Mouse (Mus musculus) inflammation-experienced regulatory T-cells, adult 6 months (primary cell): ENCODE measurements around the gene Lamb3. TPM values are rescaled to one million over a fixed set of nuclear protein-coding genes. Genes with fewer than 3 reads are reported as not detected.

ENCODE experiments used
- polyA plus RNA-seq, 3 experiments: library from polyadenylated mRNA; unstranded; fragments of 100-300 nt; shearing (Covaris generic); gene quantifications; one replicate each; pipeline ENCODE4 v1.2.1; 2017

Gene Lamb3
- polyA plus RNA-seq, 3 experiments from 2014 or later: 16.6 to 23.0 (median 20.6) TPM

Other genes with a start within 250 kb of the Lamb3 start
- not detected for gene Syt14, start 171.9 kb upstream of the Lamb3 start, polyA plus RNA-seq
- gene Diexf, start 77.4 kb upstream of the Lamb3 start, polyA plus RNA-seq: 10 to 100 TPM in 2 of 3 experiments, 1 to 10 TPM in 1; 5.0 to 15.1 (median 10.5) TPM
- 1 to 10 TPM; 3.9 to 6.5 (median 5.1) TPM for gene Irf6, start 54.6 kb upstream of the Lamb3 start, polyA plus RNA-seq
- 10 to 100 TPM in 2 of 3 experiments, 1 to 10 TPM in 1; 8.2 to 16.0 (median 15.3) TPM for gene A130010J15Rik, start 39.7 kb upstream of the Lamb3 start, polyA plus RNA-seq
- 100 to 1,000 TPM; 208 to 375 (median 335) TPM for gene Traf3ip3, start 6.0 kb upstream of the Lamb3 start, polyA plus RNA-seq
- gene Hsd11b1, start 56.4 kb downstream of the Lamb3 start, polyA plus RNA-seq: 100 to 1,000 TPM; 137 to 252 (median 149) TPM
- under 1 TPM in 1 of 3 experiments, not detected in 2; 0.79 TPM for gene G0s2, start 65.5 kb downstream of the Lamb3 start, polyA plus RNA-seq
- gene Camk1g, start 162.6 kb downstream of the Lamb3 start, polyA plus RNA-seq: not detected